Mouse (Mus musculus): Measurements from ENCODE around the gene Chml. TPM values are rescaled to one million over a fixed set of nuclear protein-coding genes. Genes with fewer than 3 reads are reported as not detected.

Gene Chml
- polyA plus RNA-seq, 1 experiment = 1.0 TPM

- H3K27me3 ChIP-seq (ENCODE audit: control insufficient read depth, insufficient read depth, insufficient read length) = no peaks in the 10 kb centered on the region
- TF ChIP-seq MYOD1 (IDR thresholded peaks at IDR 0.05; ENCODE audit: control insufficient read depth in 1 of 3, insufficient read length in 2 of 3, low read depth in 2 of 3) = no peak
- H3K4me3 ChIP-seq = no peak overlapping the region
- no peak overlapping the region for H3K4me2 ChIP-seq (ENCODE audit: low read depth)
- no peaks in the 10 kb centered on the region for H3K79me2 ChIP-seq (ENCODE audit: control insufficient read depth, insufficient read depth)
- H3ac ChIP-seq (ENCODE audit: control insufficient read depth, insufficient read length) = no peak overlapping the region
- no peaks in the 10 kb centered on the region for H3K36me3 ChIP-seq (ENCODE audit: control insufficient read depth, insufficient read depth)
Observed at GRCm38 (mm10) chr1:175708013-175708412, 15.3 kb upstream of the Chml start.

- Histone ChIP-seq H3ac (ENCODE audit: control insufficient read depth, insufficient read length) (no peak overlapping the region), H3K36me3 (ENCODE audit: control insufficient read depth, insufficient read depth) (no peaks in the 10 kb centered on the region), H3K4me3 (no peak overlapping the region), H3K4me2 (ENCODE audit: low read depth) (no peak overlapping the region), H3K79me2 (ENCODE audit: control insufficient read depth, insufficient read depth) (no peaks in the 10 kb centered on the region), H3K27me3 (ENCODE audit: control insufficient read depth, insufficient read depth, insufficient read length) (no peaks in the 10 kb centered on the region)
- TF ChIP-seq USF1 (IDR thresholded peaks at IDR 0.05; ENCODE audit: low read depth) (no peak), MYOD1 (IDR thresholded peaks at IDR 0.05; ENCODE audit: control insufficient read depth in 1 of 3, insufficient read length in 2 of 3, low read depth in 2 of 3) (no peak), MYOG (IDR thresholded peaks at IDR 0.05; ENCODE audit: control insufficient read depth in 1 of 3, insufficient read depth in 1 of 3, insufficient read length in 2 of 3, low read depth in 2 of 3) (no peak), REST (IDR thresholded peaks at IDR 0.05; ENCODE audit: insufficient read depth, insufficient read length) (no peak), TCF12 (IDR thresholded peaks at IDR 0.05; ENCODE audit: insufficient read depth, poor library complexity, severe bottlenecking) (no peak), CEBPB (IDR thresholded peaks at IDR 0.05; ENCODE audit: insufficient read depth, poor library complexity, severe bottlenecking) (no peak), E2F4 (IDR thresholded peaks at IDR 0.05; ENCODE audit: insufficient read depth) (no peak), POLR2AphosphoS2 (IDR thresholded peaks at IDR 0.05; ENCODE audit: insufficient read length, low read depth) (no peak), SRF (IDR thresholded peaks at IDR 0.05; ENCODE audit: control insufficient read depth, insufficient read length, low read depth) (no peak)
Observed at GRCm38 (mm10) chr1:175707599-175707998, 14.9 kb upstream of the Chml start.

DNA sequence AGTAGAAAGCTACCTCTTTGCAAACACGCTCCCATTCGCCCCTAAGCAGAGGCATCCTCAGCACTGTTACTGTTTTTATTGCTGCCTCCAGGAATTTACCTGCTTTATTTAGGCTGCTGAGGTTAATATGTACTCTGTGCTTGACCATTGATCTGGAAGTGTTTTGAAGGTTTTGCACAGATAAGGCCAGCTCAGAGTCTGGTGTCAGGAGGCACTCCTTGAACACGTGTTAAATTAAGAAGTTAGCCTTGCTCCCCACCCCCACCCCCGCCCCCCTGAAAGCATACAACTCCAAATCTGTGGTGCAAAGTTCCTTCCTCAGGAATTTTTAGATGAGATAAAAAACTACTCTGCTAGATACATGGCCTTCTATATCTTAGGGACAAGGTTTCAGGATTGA is 8.4 kb upstream of the Chml start:
- Histone ChIP-seq H3K79me2 (ENCODE audit: control insufficient read depth, insufficient read depth) (no peaks in the 10 kb centered on the region), H3K4me2 (ENCODE audit: low read depth) (no peak overlapping the region), H3K4me3 (no peak overlapping the region), H3K36me3 (ENCODE audit: control insufficient read depth, insufficient read depth) (no peaks in the 10 kb centered on the region), H3K27me3 (ENCODE audit: control insufficient read depth, insufficient read depth, insufficient read length) (no peaks in the 10 kb centered on the region), H3ac (ENCODE audit: control insufficient read depth, insufficient read length) (no peak overlapping the region)
- TF ChIP-seq MYOD1 (IDR thresholded peaks at IDR 0.05; ENCODE audit: control insufficient read depth in 1 of 3, insufficient read length in 2 of 3, low read depth in 2 of 3) = no peak
- no peak for TF ChIP-seq POLR2A (IDR thresholded peaks at IDR 0.05; ENCODE audit: insufficient read length, low read depth)
- TF ChIP-seq TCF3 (IDR thresholded peaks at IDR 0.05; ENCODE audit: insufficient read length, low read depth) = no peak
- TF ChIP-seq CEBPB (IDR thresholded peaks at IDR 0.05; ENCODE audit: insufficient read depth, poor library complexity, severe bottlenecking) = no peak
- no peak for TF ChIP-seq REST (IDR thresholded peaks at IDR 0.05; ENCODE audit: insufficient read depth, insufficient read length)
- no peak for TF ChIP-seq POLR2AphosphoS2 (IDR thresholded peaks at IDR 0.05; ENCODE audit: insufficient read length, low read depth)
- TF ChIP-seq MAX (IDR thresholded peaks at IDR 0.05; ENCODE audit: low read depth) = no peak
- TF ChIP-seq MYOG (IDR thresholded peaks at IDR 0.05; ENCODE audit: control insufficient read depth in 1 of 3, insufficient read depth in 1 of 3, insufficient read length in 2 of 3, low read depth in 2 of 3) = no peak
- TF ChIP-seq SRF (IDR thresholded peaks at IDR 0.05; ENCODE audit: control insufficient read depth, insufficient read length, low read depth) = no peak
- TF ChIP-seq USF1 (IDR thresholded peaks at IDR 0.05; ENCODE audit: low read depth) = no peak
- TF ChIP-seq E2F4 (IDR thresholded peaks at IDR 0.05; ENCODE audit: insufficient read depth) = no peak

GRCm38 (mm10) chr1:175699796-175700195 is 7.1 kb upstream of the Chml start:
- Histone ChIP-seq H3K36me3 (ENCODE audit: control insufficient read depth, insufficient read depth) (no peaks in the 10 kb centered on the region), H3K4me3 (no peak overlapping the region), H3K4me2 (ENCODE audit: low read depth) (no peak overlapping the region), H3ac (ENCODE audit: control insufficient read depth, insufficient read length) (no peak overlapping the region), H3K79me2 (ENCODE audit: control insufficient read depth, insufficient read depth) (no peaks in the 10 kb centered on the region), H3K27me3 (ENCODE audit: control insufficient read depth, insufficient read depth, insufficient read length) (no peaks in the 10 kb centered on the region)
- TF ChIP-seq SRF (IDR thresholded peaks at IDR 0.05; ENCODE audit: control insufficient read depth, insufficient read length, low read depth) (no peak), USF1 (IDR thresholded peaks at IDR 0.05; ENCODE audit: low read depth) (peak; percentile 27)

GRCm38 (mm10) chr1:175699375-175699774 is 6.7 kb upstream of the Chml start:
- Histone ChIP-seq H3K79me2 (ENCODE audit: control insufficient read depth, insufficient read depth) (no peaks in the 10 kb centered on the region), H3K36me3 (ENCODE audit: control insufficient read depth, insufficient read depth) (no peaks in the 10 kb centered on the region), H3ac (ENCODE audit: control insufficient read depth, insufficient read length) (no peak overlapping the region), H3K4me2 (ENCODE audit: low read depth) (no peak overlapping the region), H3K27me3 (ENCODE audit: control insufficient read depth, insufficient read depth, insufficient read length) (no peaks in the 10 kb centered on the region), H3K4me3 (no peak overlapping the region)
- TF ChIP-seq MYOG (IDR thresholded peaks at IDR 0.05; ENCODE audit: control insufficient read depth in 1 of 3, insufficient read depth in 1 of 3, insufficient read length in 2 of 3, low read depth in 2 of 3) (no peak), TCF12 (IDR thresholded peaks at IDR 0.05; ENCODE audit: insufficient read depth, poor library complexity, severe bottlenecking) (no peak), MAX (IDR thresholded peaks at IDR 0.05; ENCODE audit: low read depth) (no peak), TCF3 (IDR thresholded peaks at IDR 0.05; ENCODE audit: insufficient read length, low read depth) (no peak), REST (IDR thresholded peaks at IDR 0.05; ENCODE audit: insufficient read depth, insufficient read length) (no peak), CEBPB (IDR thresholded peaks at IDR 0.05; ENCODE audit: insufficient read depth, poor library complexity, severe bottlenecking) (no peak), POLR2A (IDR thresholded peaks at IDR 0.05; ENCODE audit: insufficient read length, low read depth) (no peak), MYOD1 (IDR thresholded peaks at IDR 0.05; ENCODE audit: control insufficient read depth in 1 of 3, insufficient read length in 2 of 3, low read depth in 2 of 3) (no peak), SRF (IDR thresholded peaks at IDR 0.05; ENCODE audit: control insufficient read depth, insufficient read length, low read depth) (no peak), POLR2AphosphoS2 (IDR thresholded peaks at IDR 0.05; ENCODE audit: insufficient read length, low read depth) (no peak), USF1 (IDR thresholded peaks at IDR 0.05; ENCODE audit: low read depth) (no peak), E2F4 (IDR thresholded peaks at IDR 0.05; ENCODE audit: insufficient read depth) (no peak)
